Mouse (Mus musculus) kidney, embryonic 16.5 days (tissue): ENCODE measurements at regions not wholly inside any gene's neighbourhood (a gene's known extent, or its start where the extent isn't known, plus 50 kb on each side); places are given as distances from the start of the nearest gene placed in this dataset.

Source experiments
- ATAC-seq: fragments of 200-750 bp; cut with Nextera tagmentation; 2 replicates; pipeline ENCODE4 v1.8.0; 2017; ENCODE audit warnings: moderate TSS enrichment; ENCODE audit not compliant: low FRiP score, low TSS enrichment
- H3K27ac ChIP-seq: fragments of 300-500 bp; sonication (generic); 2 replicates; pipeline ENCODE4 v1.5.1; 2014; ENCODE audit warnings: low read length
- H3K27me3 ChIP-seq: fragments of 300-500 bp; sonication (generic); 2 replicates; pipeline ENCODE4 v1.6.1; 2014; ENCODE audit warnings: low read length, control low read depth, mixed read lengths; ENCODE audit not compliant: insufficient read depth
- H3K36me3 ChIP-seq: fragments of 300-500 bp; sonication (generic); 2 replicates; pipeline ENCODE4 v1.6.1; 2014; ENCODE audit warnings: low read length, control low read depth, mixed read lengths; ENCODE audit not compliant: insufficient read depth
- H3K4me1 ChIP-seq: fragments of 300-500 bp; sonication (generic); 2 replicates; pipeline ENCODE4 v1.6.1; 2014; ENCODE audit warnings: low read length, control low read depth, mixed read lengths; ENCODE audit not compliant: insufficient read depth
- H3K4me2 ChIP-seq: fragments of 300-500 bp; sonication (generic); replicated peaks from 2 replicates; pipeline ENCODE4 v1.6.1; 2014; ENCODE audit warnings: low read depth, low read length
- H3K4me3 ChIP-seq: fragments of 300-500 bp; sonication (generic); 2 replicates; pipeline ENCODE4 v1.5.1; 2014; ENCODE audit warnings: mild to moderate bottlenecking, low read length
- H3K9ac ChIP-seq: fragments of 300-500 bp; sonication (generic); replicated peaks from 2 replicates; pipeline ENCODE4 v1.6.1; 2014; ENCODE audit warnings: low read length
- H3K9me3 ChIP-seq: fragments of 300-500 bp; sonication (generic); 2 replicates; pipeline ENCODE4 v1.6.1; 2016; ENCODE audit warnings: low read length, control low read depth
- WGBS: fragments of 180-500 bp; shearing (Covaris S2); extraction: QIAGEN DNeasy Blood & Tissue Kit; methylation state at CpG from one replicate; pipeline ENCODE4 v1.1.7; 2014; 5-methylcytosine and 5-hydroxymethylcytosine counted together

GRCm38 (mm10) chr9:63049290-63049689 is 61.6 kb upstream of the Pias1 start:
- WGBS, result 82% methylated on average over 5 of the region's 5 CpGs
- no peak overlapping the region for H3K4me3 ChIP-seq
- no peak overlapping the region for H3K9ac ChIP-seq
- ATAC-seq, result no peak
- no peaks in the 10 kb centered on the region for H3K27me3 ChIP-seq
- H3K9me3 ChIP-seq, result no peaks in the 10 kb centered on the region
- H3K36me3 ChIP-seq, result no peaks in the 10 kb centered on the region
- H3K4me1 ChIP-seq, result no peaks in the 10 kb centered on the region
- no peak overlapping the region for H3K27ac ChIP-seq
- no peak overlapping the region for H3K4me2 ChIP-seq

- no peak overlapping the region for H3K27ac ChIP-seq
- no peak overlapping the region for H3K9ac ChIP-seq
- no peaks in the 10 kb centered on the region for H3K27me3 ChIP-seq
- no peak overlapping the region for H3K4me2 ChIP-seq
- no peaks in the 10 kb centered on the region for H3K36me3 ChIP-seq
- H3K4me1 ChIP-seq, result peaks cover 17% of the 10 kb centered on the region
- H3K4me3 ChIP-seq, result no peak overlapping the region
- ATAC-seq, result no peak
- 86% methylated on average over 3 of the region's 3 CpGs for WGBS
- no peaks in the 10 kb centered on the region for H3K9me3 ChIP-seq
These were observed 59.3 kb upstream of the Pias1 start for GRCm38 (mm10) chr9:63046981-63047380.

GRCm38 (mm10) chr9:63045531-63045930 is 57.8 kb upstream of the Pias1 start:
- Histone ChIP-seq H3K27ac (no peak overlapping the region), H3K27me3 (no peaks in the 10 kb centered on the region), H3K4me3 (no peak overlapping the region), H3K9ac (no peak overlapping the region), H3K36me3 (no peaks in the 10 kb centered on the region), H3K9me3 (no peaks in the 10 kb centered on the region), H3K4me1 (peaks cover 17% of the 10 kb centered on the region), H3K4me2 (no peak overlapping the region)
- no peak for ATAC-seq
- 91% methylated on average over 4 of the region's 4 CpGs for WGBS

GRCm38 (mm10) chr9:63043304-63043703 is 55.6 kb upstream of the Pias1 start:
- H3K36me3 ChIP-seq, result no peaks in the 10 kb centered on the region
- peaks cover 17% of the 10 kb centered on the region for H3K4me1 ChIP-seq
- WGBS, result 12% methylated on average over 3 of the region's 3 CpGs
- peak overlapping the region; percentile 43; the same call in 1 of the 2 replicates for H3K27ac ChIP-seq
- peak; percentile 63; the same call in 1 of the 2 replicates for ATAC-seq
- no peaks in the 10 kb centered on the region for H3K27me3 ChIP-seq
- no peak overlapping the region for H3K4me2 ChIP-seq
- H3K4me3 ChIP-seq, result no peak overlapping the region
- H3K9ac ChIP-seq, result no peak overlapping the region
- H3K9me3 ChIP-seq, result no peaks in the 10 kb centered on the region

- no peak overlapping the region for H3K9ac ChIP-seq
- H3K27me3 ChIP-seq, result no peaks in the 10 kb centered on the region
- no peak overlapping the region for H3K4me3 ChIP-seq
- ATAC-seq, result no peak
- no peak overlapping the region for H3K4me2 ChIP-seq
- no peak overlapping the region for H3K27ac ChIP-seq
- H3K36me3 ChIP-seq, result no peaks in the 10 kb centered on the region
- no peaks in the 10 kb centered on the region for H3K9me3 ChIP-seq
- WGBS, result 85% methylated on average over 6 of the region's 6 CpGs
- H3K4me1 ChIP-seq, result peaks cover 8% of the 10 kb centered on the region
These were observed 50.3 kb upstream of the Pias1 start for GRCm38 (mm10) chr9:63038031-63038430.
